Mouse (Mus musculus) limb, embryonic 11.5 days (tissue): Measurements from ENCODE around the gene Lalba. TPM values are rescaled to one million over a fixed set of nuclear protein-coding genes. Genes with fewer than 3 reads are reported as not detected.
"Not testable (repeated sequence)": the region's sequence is repeated elsewhere in the genome, so short reads cannot be mapped to it uniquely, and the experiment has no call there.

Source experiments
- ATAC-seq: fragments of 200-750 bp; cut with Nextera tagmentation; 2 replicates; pipeline ENCODE4 v1.8.0; 2017; ENCODE audit warnings: low read depth; ENCODE audit not compliant: insufficient number of reproducible peaks, low FRiP score, low TSS enrichment
- DNase-seq: peaks from one replicate; pipeline ENCODE4 v3.0.0-alpha.2; 2015; ENCODE audit warnings: low spot score
- H3K27ac ChIP-seq: fragments of 300-500 bp; sonication (generic); replicated peaks from 2 replicates; pipeline ENCODE4 v1.5.1; 2014; ENCODE audit warnings: low read depth, mild to moderate bottlenecking, low read length
- H3K27me3 ChIP-seq: fragments of 300-500 bp; sonication (generic); 2 replicates; pipeline ENCODE4 v1.6.1; 2014; ENCODE audit warnings: mild to moderate bottlenecking, low read length, mixed read lengths; ENCODE audit not compliant: control insufficient read depth, insufficient read depth
- H3K36me3 ChIP-seq: fragments of 300-500 bp; sonication (generic); 2 replicates; pipeline ENCODE4 v1.6.1; 2014; ENCODE audit warnings: mild to moderate bottlenecking, low read length, moderate library complexity, mixed read lengths; ENCODE audit not compliant: control insufficient read depth, insufficient read depth
- H3K4me1 ChIP-seq: fragments of 300-500 bp; sonication (generic); 2 replicates; pipeline ENCODE4 v1.6.1; 2014; ENCODE audit warnings: low read length, mixed read lengths; ENCODE audit not compliant: control insufficient read depth, insufficient read depth
- H3K4me2 ChIP-seq: fragments of 300-500 bp; sonication (generic); 2 replicates; pipeline ENCODE4 v1.6.1; 2014; ENCODE audit warnings: low read depth, mild to moderate bottlenecking, moderate library complexity; ENCODE audit not compliant: severe bottlenecking
- H3K4me3 ChIP-seq: fragments of 300-500 bp; sonication (generic); 2 replicates; pipeline ENCODE4 v1.5.1; 2014; ENCODE audit warnings: low read depth, low read length
- H3K9ac ChIP-seq: fragments of 300-500 bp; sonication (generic); 2 replicates; pipeline ENCODE4 v1.6.1; 2014; ENCODE audit warnings: mild to moderate bottlenecking, low read length
- H3K9me3 ChIP-seq: fragments of 300-500 bp; sonication (generic); 2 replicates; pipeline ENCODE4 v1.6.1; 2016; ENCODE audit warnings: low read length; ENCODE audit not compliant: control insufficient read depth
- WGBS: fragments of 180-500 bp; shearing (Covaris S2); extraction: QIAGEN DNeasy Blood & Tissue Kit; methylation state at CpG from one replicate; pipeline ENCODE4 v1.1.7; 2014; 5-methylcytosine and 5-hydroxymethylcytosine counted together
- polyA plus RNA-seq: library from polyadenylated mRNA; unstranded; fragments of >200 nt; fragmentation: Nextera tagmentation; extraction: Ambion mirVana; gene quantifications from 2 replicates; pipeline ENCODE4 v1.2.1, GENCODE M21; 2014

Gene Lalba
- polyA plus RNA-seq, result 0.34 TPM in 1 of 2 replicates, not detected in the other

DNA sequence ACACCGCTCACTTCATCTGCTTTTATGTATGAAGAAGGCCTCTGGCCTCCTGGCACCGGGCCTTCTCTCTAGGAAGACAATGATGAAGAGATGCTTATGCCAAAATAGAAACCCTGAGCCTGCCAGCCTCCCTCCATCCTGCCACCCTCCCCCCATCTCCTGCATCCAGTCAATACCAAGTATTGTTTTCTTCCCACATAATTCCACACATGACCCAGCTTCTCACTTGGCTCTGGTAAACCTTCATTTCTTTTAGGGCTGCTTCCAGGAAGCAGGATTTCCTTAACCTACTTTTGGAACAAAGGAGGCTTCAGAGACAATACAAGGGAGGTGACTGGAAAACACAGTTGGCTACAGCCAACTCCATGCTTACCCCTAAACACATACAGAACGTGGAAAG, at the start of gene Lalba:
Gene Lalba, minus strand, starts transcription at position 21 of the 400 bp plus-strand sequence.
- H3K4me3 ChIP-seq, result no peak within 1 kb of the TSS
- ATAC-seq, result no peak
- no peak within 1 kb of the TSS for H3K9ac ChIP-seq
- no peaks in the 10 kb centered on the region for H3K9me3 ChIP-seq
- no peaks in the 10 kb centered on the region for H3K36me3 ChIP-seq
- no peak for DNase-seq
- H3K27ac ChIP-seq, result 0 out of 2 replicates have a peak within 1 kb of the TSS, but pooled peaks have one; percentile 26
- 72% methylated on average over 3 of the region's 3 CpGs for WGBS
- H3K4me1 ChIP-seq, result no peaks in the 10 kb centered on the region
- H3K4me2 ChIP-seq, result no peak within 1 kb of the TSS
- no peaks in the 10 kb centered on the region for H3K27me3 ChIP-seq

DNA sequence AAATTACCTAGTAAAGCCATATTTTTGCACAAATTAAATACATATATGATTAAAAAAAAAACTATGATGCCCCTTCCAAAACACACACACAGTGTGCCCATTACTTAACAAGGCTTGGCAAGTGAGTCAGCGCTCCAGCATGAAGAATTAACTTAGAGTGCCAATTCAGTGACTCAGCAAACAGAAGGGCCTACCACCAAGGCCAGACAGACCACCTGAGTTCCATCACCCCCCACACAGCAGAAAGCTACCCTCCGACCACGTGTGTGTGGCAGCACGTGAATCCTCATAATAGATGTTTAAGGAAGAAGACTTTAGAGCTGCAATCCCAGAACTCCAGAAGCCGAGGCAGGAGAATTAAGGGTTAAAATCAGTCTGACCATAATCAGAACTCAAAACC, 49.8 kb upstream of the Lalba start:
- peaks cover 22% of the 10 kb centered on the region for H3K36me3 ChIP-seq
- no peaks in the 10 kb centered on the region for H3K9me3 ChIP-seq

GRCm38 (mm10) chr15:98528066-98528563, 45.6 kb upstream of the Lalba start:
- H3K4me1 ChIP-seq, result peaks cover 2% of the 10 kb centered on the region; the same call in 1 of the 2 replicates
- no peak overlapping the region for H3K9ac ChIP-seq
- WGBS, result 93% methylated on average over 5 of the region's 5 CpGs
- no peak for ATAC-seq
- no peak overlapping the region for H3K4me3 ChIP-seq
- no peak overlapping the region for H3K4me2 ChIP-seq
- H3K9me3 ChIP-seq, result no peaks in the 10 kb centered on the region
- DNase-seq, result no peak
- no peak overlapping the region for H3K27ac ChIP-seq
- H3K36me3 ChIP-seq, result peaks cover 32% of the 10 kb centered on the region
- H3K27me3 ChIP-seq, result no peaks in the 10 kb centered on the region

More for the DNA sequence above, 49.8 kb upstream of the Lalba start:
- Histone ChIP-seq H3K9ac (no peak overlapping the region), H3K27ac (no peak overlapping the region), H3K4me2 (peak overlapping the region; percentile 84), H3K27me3 (no peaks in the 10 kb centered on the region), H3K4me1 (peaks cover 2% of the 10 kb centered on the region; the same call in 1 of the 2 replicates), H3K4me3 (peak overlapping the region; percentile 82)
- ATAC-seq, result no peak
- 38% methylated on average over 5 of the region's 5 CpGs for whole genome bisulfite sequencing
- no peak for DNase-seq

DNA sequence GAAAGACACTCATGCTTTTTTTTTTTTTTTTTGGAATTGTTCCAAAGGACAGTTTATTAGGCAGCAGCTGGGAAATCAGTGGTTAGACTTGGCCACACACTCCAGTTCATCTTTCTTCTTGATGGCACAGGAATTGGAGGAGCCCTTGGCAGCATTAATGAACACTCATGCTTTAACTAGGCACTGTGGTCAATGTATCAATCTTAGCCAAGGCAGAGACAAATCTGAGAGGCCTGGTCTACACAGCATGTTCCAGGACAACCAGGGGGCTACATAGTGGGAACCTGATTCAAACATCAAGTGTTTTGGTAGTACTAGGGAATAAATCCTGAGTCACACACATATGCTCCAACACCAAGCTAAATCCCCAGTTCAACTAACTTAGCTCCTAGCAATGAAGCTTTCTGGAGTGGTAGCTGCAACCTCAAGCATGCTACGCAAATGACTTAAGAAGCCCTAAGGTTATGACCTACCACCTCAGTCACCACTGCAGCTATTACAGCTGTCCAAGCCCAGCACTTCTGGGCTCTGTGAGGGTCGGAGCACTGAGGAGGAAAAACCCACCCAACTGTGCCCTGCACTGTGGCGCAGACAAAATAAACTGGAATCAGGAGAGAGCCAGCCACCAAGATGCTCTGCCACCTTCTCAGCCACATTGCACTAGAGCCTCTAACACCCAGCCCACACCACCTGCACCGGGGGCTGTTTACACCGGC, 44.7 kb upstream of the Lalba start:
- ATAC-seq (no peak), DNase-seq (no peak)
- Histone ChIP-seq H3K4me1 (no peaks in the 10 kb centered on the region), H3K27ac (no peak overlapping the region), H3K4me3 (no peak overlapping the region), H3K9ac (no peak overlapping the region), H3K36me3 (peaks cover 34% of the 10 kb centered on the region), H3K9me3 (no peaks in the 10 kb centered on the region), H3K27me3 (no peaks in the 10 kb centered on the region), H3K4me2 (no peak overlapping the region)
- WGBS, result 95% methylated on average over 5 of the region's 5 CpGs

DNA sequence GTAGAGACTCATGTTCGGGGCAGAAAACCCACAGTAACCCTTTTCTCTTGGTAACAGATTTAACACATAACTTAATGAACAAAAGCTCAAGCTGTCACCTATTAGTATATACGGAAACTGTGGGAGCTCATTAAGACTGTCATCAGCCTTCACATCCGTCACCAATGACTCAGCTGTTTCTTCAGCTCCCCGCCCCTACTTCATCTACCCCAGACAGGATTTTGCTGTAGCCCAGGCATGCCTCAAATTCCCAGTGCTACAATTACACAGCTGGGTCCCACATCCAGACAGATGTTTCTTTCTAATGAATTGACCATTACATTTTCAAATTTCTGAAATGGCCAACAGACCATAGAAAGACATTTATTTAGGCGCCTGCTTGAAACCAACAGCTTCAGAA, 43.5 kb upstream of the Lalba start:
- Histone ChIP-seq H3K36me3 (peaks cover 39% of the 10 kb centered on the region), H3K9me3 (no peaks in the 10 kb centered on the region), H3K4me3 (no peak overlapping the region), H3K4me1 (no peaks in the 10 kb centered on the region), H3K27ac (no peak overlapping the region), H3K4me2 (no peak overlapping the region), H3K9ac (no peak overlapping the region), H3K27me3 (no peaks in the 10 kb centered on the region)
- WGBS, result 73% methylated on average over 5 of the region's 5 CpGs
- ATAC-seq (no peak), DNase-seq (no peak)

- Histone ChIP-seq H3K4me2 (no peak overlapping the region), H3K27me3 (no peaks in the 10 kb centered on the region), H3K4me3 (no peak overlapping the region), H3K36me3 (peaks cover 29% of the 10 kb centered on the region; the same call in 1 of the 2 replicates), H3K4me1 (no peaks in the 10 kb centered on the region), H3K9ac (no peak overlapping the region), H3K27ac (no peak overlapping the region), H3K9me3 (no peaks in the 10 kb centered on the region)
- ATAC-seq (no peak), DNase-seq (no peak)
- 90% methylated on average over 3 of the region's 3 CpGs for WGBS
Measured at GRCm38 (mm10) chr15:98521245-98521644, 38.7 kb upstream of the Lalba start.

DNA sequence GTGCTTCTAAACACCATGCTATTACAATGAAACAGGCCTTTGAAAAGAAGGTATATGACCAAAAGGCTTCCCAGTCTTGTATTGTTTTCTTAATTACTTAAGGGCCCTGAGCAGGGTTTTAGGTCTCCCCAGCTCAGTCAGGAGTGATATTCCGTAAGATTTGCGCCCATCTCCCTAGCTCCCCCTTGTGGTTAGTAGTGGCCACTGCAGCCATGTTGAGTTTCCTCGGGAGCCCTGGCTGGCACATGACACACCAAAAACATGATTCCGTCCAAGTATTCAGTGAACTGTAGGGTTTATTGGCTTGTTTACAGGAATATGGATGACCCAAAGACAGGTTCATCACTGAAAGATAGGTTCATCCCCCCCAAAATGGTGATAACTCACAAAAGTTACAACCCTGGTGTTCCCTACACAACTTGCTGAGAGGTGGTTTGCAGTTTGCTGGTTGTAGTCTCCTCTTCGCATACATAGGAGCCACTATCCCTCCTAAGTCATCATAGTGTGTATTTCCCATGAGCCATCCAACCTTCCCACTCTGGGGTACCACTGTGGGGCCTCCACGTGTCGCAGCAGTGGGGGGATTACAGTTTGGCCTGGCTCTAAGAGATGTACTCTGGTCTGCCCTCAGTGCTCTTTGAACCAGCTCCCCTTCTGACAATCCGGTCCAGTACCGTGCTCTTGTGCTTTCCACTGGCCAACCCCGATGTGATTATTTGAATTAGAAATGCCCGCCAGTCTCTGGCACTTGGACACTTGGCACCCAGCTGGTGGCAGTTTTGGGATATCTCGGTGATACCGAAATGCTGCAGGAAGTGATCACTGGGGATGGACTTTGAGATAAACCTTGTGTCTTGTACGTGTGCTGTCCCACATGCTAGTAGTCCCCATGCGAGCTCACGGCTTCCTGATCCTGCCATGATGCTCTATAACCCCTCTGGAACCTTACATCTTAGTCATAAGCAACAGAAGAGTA, 35.1 kb upstream of the Lalba start:
- Histone ChIP-seq H3K9ac (no peak overlapping the region), H3K4me2 (no peak overlapping the region), H3K27me3 (no peaks in the 10 kb centered on the region), H3K27ac (no peak overlapping the region), H3K4me1 (no peaks in the 10 kb centered on the region), H3K36me3 (peaks cover 20% of the 10 kb centered on the region; the same call in 1 of the 2 replicates), H3K9me3 (no peaks in the 10 kb centered on the region), H3K4me3 (no peak overlapping the region)
- DNase-seq, result peak; percentile 76
- ATAC-seq, result no peak
- 73% methylated on average over 16 of the region's 16 CpGs for WGBS

GRCm38 (mm10) chr15:98514845-98515244, 32.3 kb upstream of the Lalba start:
- not testable (repeated sequence) for ATAC-seq, H3K4me1 ChIP-seq, H3K4me2 ChIP-seq, DNase-seq, H3K36me3 ChIP-seq, H3K9ac ChIP-seq, H3K27me3 ChIP-seq, H3K27ac ChIP-seq, H3K4me3 ChIP-seq, H3K9me3 ChIP-seq
- WGBS, result 87% methylated on average over 2 of the region's 2 CpGs
